Mouse (Mus musculus) embryonic stem cell, embryonic (primary cell): ENCODE results near the gene Senp1.

Experiments used
- CTCF ChIA-PET, 4 experiments: fragments of 300-600 bp in 2 of 4; fragments of 350-600 bp in 2 of 4; sonication (Branson Sonifier 250); formaldehyde crosslinking; loops; one replicate each; lab custom pipeline; 2022; ENCODE audit warnings: inconsistent platforms in 2 of 4; lab: Charles Lee
- POLR2A ChIA-PET, 4 experiments: fragments of 300-600 bp in 2 of 4; fragments of 350-600 bp in 2 of 4; sonication (Branson Sonifier 250); formaldehyde crosslinking; loops; one replicate each; lab custom pipeline; 2022; ENCODE audit warnings: antibody characterized with exemption in 4 of 4, inconsistent platforms in 1 of 4; lab: Charles Lee

Senp1 gene

GRCm38 (mm10) chr15:98089421-98090183, 3.9 kb downstream of the Senp1 start:
- ChIA-PET POLR2A (interaction anchor here in 3 of 4 experiments (0.6 to 2.7 kb wide), 10 partner anchors 9 to 980 kb away, joined by 3 to 9 read pairs (median 3); no protein-coding TSS in a partner anchor), CTCF (interaction anchor here in 3 of 4 experiments (0.5 to 1.7 kb wide), 10 partner anchors 9 to 300 kb away, joined by 3 to 7 read pairs (median 3); no protein-coding TSS in a partner anchor)

- ChIA-PET POLR2A (interaction anchor here in 3 of 4 experiments (0.6 to 2.7 kb wide), 4 partner anchors 11 to 980 kb away, joined by 3 to 9 read pairs (median 4); no protein-coding TSS in a partner anchor), CTCF (interaction anchor here in 3 of 4 experiments (0.6 to 1.7 kb wide), 6 partner anchors 12 to 301 kb away, joined by 3 to 7 read pairs (median 3); no protein-coding TSS in a partner anchor)
Observed at GRCm38 (mm10) chr15:98088889-98089288, 4.7 kb downstream of the Senp1 start.

- ChIA-PET CTCF (no interaction called here), POLR2A (interaction anchor here in 3 of 4 experiments (0.6 to 2.8 kb wide), 12 partner anchors 13 to 864 kb away, joined by 3 to 13 read pairs (median 4); partner anchors contain the start of genes Senp1 (in 2 of the 3) and Pfkm (in 1 of the 3))
Observed at GRCm38 (mm10) chr15:98076901-98077300, 16.6 kb downstream of the Senp1 start.

GRCm38 (mm10) chr15:98075034-98075433, 18.5 kb downstream of the Senp1 start:
- CTCF ChIA-PET = no interaction called here
- POLR2A ChIA-PET = interaction anchor here in 2 of 4 experiments (0.5 to 1.9 kb wide), 11 partner anchors 8 to 65 kb away, joined by 3 to 9 read pairs (median 3); partner anchors contain the start of gene Pfkm (in 2 of the 2)

GRCm38 (mm10) chr15:98074521-98074920, 19.0 kb downstream of the Senp1 start:
- POLR2A ChIA-PET = interaction anchor here in 2 of 4 experiments (0.5 to 1.9 kb wide), 17 partner anchors 9 to 1609 kb away, joined by 3 to 9 read pairs (median 4); partner anchors contain the start of genes Pfkm (in 2 of the 2) and Ccdc184 (in 1 of the 2)
- CTCF ChIA-PET = interaction anchor here in 1 of 4 experiments (0.7 kb wide), 1 partner anchor 18 kb away, joined by 4 read pairs; the partner anchor contains the start of gene Pfkm

GRCm38 (mm10) chr15:98070376-98070775, 23.2 kb downstream of the Senp1 start:
- ChIA-PET CTCF (no interaction called here), POLR2A (interaction anchor here in 1 of 4 experiments (0.9 to 1.5 kb wide), 3 partner anchors 10 to 20 kb away, joined by 3 to 4 read pairs (median 3); no protein-coding TSS in a partner anchor)

GRCm38 (mm10) chr15:98069566-98070245, 23.8 kb downstream of the Senp1 start:
- ChIA-PET CTCF (interaction anchor here in 1 of 4 experiments (0.6 kb wide), 1 partner anchor 34 kb away, joined by 3 read pairs; no protein-coding TSS in a partner anchor), POLR2A (interaction anchor here in 1 of 4 experiments (0.7 to 1.5 kb wide), 3 partner anchors 9 to 19 kb away, joined by 3 to 4 read pairs (median 3); no protein-coding TSS in a partner anchor)

GRCm38 (mm10) chr15:98068506-98068905, 25.0 kb downstream of the Senp1 start:
- ChIA-PET POLR2A (interaction anchor here in 2 of 4 experiments (0.5 to 0.6 kb wide), 2 partner anchors 20 to 99 kb away, joined by 3 to 5 read pairs; no protein-coding TSS in a partner anchor), CTCF (no interaction called here)

GRCm38 (mm10) chr15:98067492-98067891, 26.1 kb downstream of the Senp1 start:
- CTCF ChIA-PET = no interaction called here

GRCm38 (mm10) chr15:98066602-98067001, 26.9 kb downstream of the Senp1 start:
- ChIA-PET CTCF (no interaction called here), POLR2A (interaction anchor here in 1 of 4 experiments (1.6 kb wide), 1 partner anchor 18 kb away, joined by 4 read pairs; no protein-coding TSS in a partner anchor)

More at GRCm38 (mm10) chr15:98067492-98067891, 26.1 kb downstream of the Senp1 start:
- POLR2A ChIA-PET = no interaction called here

GRCm38 (mm10) chr15:98065881-98066280, 27.7 kb downstream of the Senp1 start:
- POLR2A ChIA-PET = interaction anchor here in 1 of 4 experiments (0.6 to 1.6 kb wide), 6 partner anchors 16 to 963 kb away, joined by 3 to 4 read pairs (median 4); no protein-coding TSS in a partner anchor
- CTCF ChIA-PET = no interaction called here

GRCm38 (mm10) chr15:98055246-98055645, 38.3 kb downstream of the Senp1 start:
- CTCF ChIA-PET = interaction anchor here in 1 of 4 experiments (1.1 kb wide), 1 partner anchor 91 kb away, joined by 3 read pairs; the partner anchor contains the start of gene Tmem106c

GRCm38 (mm10) chr15:98051685-98052084, 41.9 kb downstream of the Senp1 start:
- ChIA-PET CTCF (interaction anchor here in 1 of 4 experiments (0.6 to 1.6 kb wide), 2 partner anchors 122 to 630 kb away, joined by 3 to 4 read pairs; no protein-coding TSS in a partner anchor), POLR2A (interaction anchor here in 1 of 4 experiments (0.6 to 2.7 kb wide), 7 partner anchors 10 to 31 kb away, joined by 3 to 11 read pairs (median 6); no protein-coding TSS in a partner anchor)

More at GRCm38 (mm10) chr15:98055246-98055645, 38.3 kb downstream of the Senp1 start:
- POLR2A ChIA-PET = interaction anchor here in 1 of 4 experiments (0.8 kb wide), 1 partner anchor 9 kb away, joined by 3 read pairs; no protein-coding TSS in a partner anchor

- POLR2A ChIA-PET = interaction anchor here in 1 of 4 experiments (0.7 to 1.4 kb wide), 8 partner anchors 9 to 53 kb away, joined by 3 to 8 read pairs (median 4); partner anchors contain the start of gene Senp1
Observed at GRCm38 (mm10) chr15:98048918-98049700, 44.4 kb downstream of the Senp1 start.

GRCm38 (mm10) chr15:98044387-98044786, 49.2 kb downstream of the Senp1 start:
- CTCF ChIA-PET = no interaction called here
- POLR2A ChIA-PET = interaction anchor here in 1 of 4 experiments (0.7 kb wide), 1 partner anchor 61 kb away, joined by 3 read pairs; no protein-coding TSS in a partner anchor

More at GRCm38 (mm10) chr15:98048918-98049700, 44.4 kb downstream of the Senp1 start:
- CTCF ChIA-PET = interaction anchor here in 3 of 4 experiments (0.7 to 1.5 kb wide), 5 partner anchors 9 to 426 kb away, joined by 3 to 4 read pairs (median 3); partner anchors contain the start of gene Tmem106c (in 1 of the 3)

- ChIA-PET POLR2A (no interaction called here), CTCF (no interaction called here)
Observed at GRCm38 (mm10) chr15:98043967-98044366, 49.6 kb downstream of the Senp1 start.
